ENCODE assay signal across 21 mouse cellular contexts in the genomic region with DNA sequence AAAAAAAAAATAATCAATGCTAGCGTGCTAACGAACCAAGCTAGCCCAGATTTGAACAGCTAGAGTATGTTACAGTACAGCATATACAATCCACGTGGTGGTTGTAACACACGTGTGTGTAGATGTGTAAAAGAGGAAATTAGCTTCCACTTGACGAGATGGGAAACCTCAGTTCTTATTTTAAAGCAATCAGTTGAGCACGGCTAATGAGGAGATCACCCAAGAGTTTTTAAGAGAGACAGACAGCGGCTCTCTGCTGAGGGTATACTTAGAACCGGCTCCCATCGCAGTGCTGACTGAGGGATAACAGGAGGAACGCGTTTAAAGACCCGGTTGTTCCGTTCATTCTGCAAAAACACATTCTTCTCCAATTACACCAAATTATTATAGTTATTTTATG.
DNase-seq lines count a peak whose midpoint lies in the region; ATAC-seq and TF ChIP-seq lines count a peak whose summit lies in the region.
"Had no signal": no experiment of that assay in that cellular context is flagged by ENCODE, and none has a peak within 500 bp of the region (broad histone marks: within the 10 kb centered on the region; RNA-seq: fewer than 3 reads in every experiment).

No protein-coding gene starts in this region.

- no peak overlapping the region for H3K27ac ChIP-seq in limb, embryonic 13.5 days
- no peak overlapping the region for H3K27ac ChIP-seq in limb, embryonic 10.5 days
- H3K27ac ChIP-seq in intestine, embryonic 15.5 days = peak overlapping the region; percentile 40; the same call in 1 of the 2 replicates
- H3K27ac ChIP-seq: heart, embryonic 10.5 days; hindbrain, embryonic 10.5 days; hindbrain, postnatal 0 days; limb, embryonic 15.5 days had no signal

- no peak overlapping the region for H3K4me3 ChIP-seq in limb, embryonic 13.5 days
- no peak overlapping the region for H3K4me3 ChIP-seq in limb, embryonic 10.5 days
- H3K4me3 ChIP-seq in intestine, embryonic 15.5 days (replicated peaks) = no peak overlapping the region
- H3K4me3 ChIP-seq: heart, embryonic 10.5 days; hindbrain, embryonic 10.5 days; limb, embryonic 15.5 days had no signal

- H3K36me3 ChIP-seq in limb, embryonic 13.5 days = no peaks in the 10 kb centered on the region
- H3K36me3 ChIP-seq in limb, embryonic 10.5 days = no peaks in the 10 kb centered on the region
- no peaks in the 10 kb centered on the region for H3K36me3 ChIP-seq in intestine, embryonic 15.5 days
- H3K36me3 ChIP-seq: heart, embryonic 10.5 days; hindbrain, embryonic 10.5 days; limb, embryonic 15.5 days had no signal

- TF ChIP-seq CTCF in brain, embryonic 14.5 days (IDR thresholded peaks at IDR 0.05; ENCODE audit: borderline replicate concordance, extremely low read depth, insufficient read depth, insufficient read length) = no peak

- no peaks in the 10 kb centered on the region for H3K9me3 ChIP-seq in limb, embryonic 13.5 days
- no peaks in the 10 kb centered on the region for H3K9me3 ChIP-seq in limb, embryonic 10.5 days (replicated peaks)
- H3K9me3 ChIP-seq in intestine, embryonic 15.5 days = no peaks in the 10 kb centered on the region
- H3K9me3 ChIP-seq: heart, embryonic 10.5 days; hindbrain, embryonic 10.5 days; limb, embryonic 15.5 days had no signal

- ATAC-seq in limb, embryonic 13.5 days (ENCODE audit: low FRiP score, low read depth) = peak; percentile 28; the same call in 1 of the 2 replicates
- peak; percentile 36; the same call in 1 of the 2 replicates for ATAC-seq in intestine, embryonic 15.5 days
- ATAC-seq: hindbrain, postnatal 0 days; liver, postnatal 0 days; Patski had no signal

- 0 out of 2 replicates have a peak overlapping the region, but pooled peaks have one; percentile 12 for H3K4me2 ChIP-seq in limb, embryonic 13.5 days (replicated peaks)
- no peak overlapping the region for H3K4me2 ChIP-seq in intestine, embryonic 15.5 days (replicated peaks)
- H3K4me2 ChIP-seq: limb, embryonic 15.5 days had no signal

- H3K27me3 ChIP-seq in limb, embryonic 13.5 days = no peaks in the 10 kb centered on the region
- no peaks in the 10 kb centered on the region for H3K27me3 ChIP-seq in limb, embryonic 10.5 days (ENCODE audit: low read depth, poor library complexity, severe bottlenecking)
- H3K27me3 ChIP-seq in intestine, embryonic 15.5 days (replicated peaks) = no peaks in the 10 kb centered on the region
- H3K27me3 ChIP-seq: limb, embryonic 15.5 days had no signal

- no peak for TF ChIP-seq POLR2A in brain, embryonic 14.5 days (IDR thresholded peaks at IDR 0.05; ENCODE audit: borderline replicate concordance, extremely low read depth, insufficient read depth, insufficient read length, poor library complexity, severe bottlenecking)

- no peak overlapping the region for H3K9ac ChIP-seq in limb, embryonic 13.5 days
- no peak overlapping the region for H3K9ac ChIP-seq in intestine, embryonic 15.5 days
- H3K9ac ChIP-seq: limb, embryonic 15.5 days; liver, postnatal 0 days had no signal

- H3K4me1 ChIP-seq in limb, embryonic 13.5 days = peaks cover 8% of the 10 kb centered on the region
- peaks cover 12% of the 10 kb centered on the region for H3K4me1 ChIP-seq in limb, embryonic 10.5 days
- H3K4me1 ChIP-seq in intestine, embryonic 15.5 days (replicated peaks) = no peaks in the 10 kb centered on the region
- H3K4me1 ChIP-seq: heart, embryonic 10.5 days had no signal

- peak; percentile 3 for DNase-seq in embryo, embryonic 11 days
- no peak for DNase-seq in embryo, embryonic 9.5 days (ENCODE audit: extremely low spot score)
- DNase-seq in limb, embryonic 10.5 days (ENCODE audit: low spot score) = no peak
- peak; percentile 48 for DNase-seq in brain, embryonic 14.5 days (ENCODE audit: low read depth)
- DNase-seq in layer of hippocampus, adult 9-10 months (ENCODE audit: low spot score) = no peak
- no peak for DNase-seq in adrenal gland, postnatal 25 days
- DNase-seq: adrenal gland, adult 8-10 months; cerebellum, adult 11-12 months; cerebellum, postnatal 25 days; kidney, adult 8-10 months; layer of hippocampus, postnatal 36 days; liver, postnatal 0 days; midbrain, embryonic 14.5 days; right cerebral cortex, postnatal 14 days had no signal

- WGBS in limb, embryonic 13.5 days = 43% methylated on average over 13 of the region's 13 CpGs
- 79% methylated on average over 13 of the region's 13 CpGs for WGBS in limb, embryonic 10.5 days
- WGBS in intestine, embryonic 15.5 days = 67% methylated on average over 13 of the region's 13 CpGs

Comparison
In these comparisons a context has a peak if more than half of its experiments do, and no peak if none do; other contexts are left out.
1. DNase-seq: peak in embryo, embryonic 11 days (single experiment) and brain, embryonic 14.5 days (single experiment); none in embryo, embryonic 9.5 days (single experiment), limb, embryonic 10.5 days (single experiment), layer of hippocampus, adult 9-10 months (single experiment) and adrenal gland, postnatal 25 days (single experiment).